Mouse (Mus musculus): ENCODE data around the gene Nln.

GRCm38 (mm10) chr13:104144871-104145270, 35.5 kb upstream of the Nln start:
- no peak for TF ChIP-seq CTCF (IDR thresholded peaks at IDR 0.05; ENCODE audit: low read depth, low read length)
- TF ChIP-seq POLR2A (IDR thresholded peaks at IDR 0.05; ENCODE audit: insufficient read depth, low read length) = no peak
- TF ChIP-seq EP300 (IDR thresholded peaks at IDR 0.05; ENCODE audit: insufficient read depth, low read depth, low read length) = no peak

Measured in ES-Bruce4 (cell line).